Mouse (Mus musculus) right cerebral cortex, postnatal 10 days (tissue): Measurements from ENCODE around the gene Irak4.

Experiments used
- DNase-seq, 2 experiments: peaks; one replicate each; pipeline ENCODE4 v3.0.0; 2021; ENCODE audit warnings: low spot score in 2 of 2

The Irak4 gene

DNA sequence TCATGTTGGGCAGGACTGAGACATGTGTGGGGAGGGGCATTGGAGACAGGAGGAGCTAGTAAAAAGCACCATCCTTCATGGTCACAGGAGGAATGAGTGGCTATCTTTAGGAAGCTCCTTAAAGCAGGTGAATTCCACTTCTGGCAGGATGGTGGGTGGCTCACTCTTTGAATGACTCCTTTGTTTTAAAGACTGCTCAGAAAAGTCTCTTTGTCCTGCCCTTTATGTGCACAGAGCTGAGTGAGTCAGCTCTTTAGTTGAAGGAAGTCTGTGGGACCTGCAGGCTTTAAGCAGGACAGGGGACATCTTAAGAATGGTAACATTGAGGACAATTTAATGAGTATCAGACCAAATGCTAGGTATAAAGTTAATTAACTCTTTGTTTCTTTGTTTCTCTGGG, 77.5 kb downstream of the Irak4 start:
- no peak for DNase-seq

DNA sequence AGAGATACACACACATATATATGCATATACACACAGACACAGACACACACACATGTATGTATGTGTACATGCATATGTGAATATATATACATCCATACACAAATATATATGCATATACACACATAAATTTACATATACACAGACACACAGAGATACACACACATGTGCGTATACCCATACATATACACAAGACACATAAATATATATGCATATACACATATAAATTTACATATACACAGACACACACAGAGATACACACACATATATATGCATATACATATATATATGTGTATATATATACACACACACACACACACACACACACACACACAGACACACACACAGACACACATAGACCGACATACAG, 85.0 kb downstream of the Irak4 start:
- DNase-seq = no peak

DNA sequence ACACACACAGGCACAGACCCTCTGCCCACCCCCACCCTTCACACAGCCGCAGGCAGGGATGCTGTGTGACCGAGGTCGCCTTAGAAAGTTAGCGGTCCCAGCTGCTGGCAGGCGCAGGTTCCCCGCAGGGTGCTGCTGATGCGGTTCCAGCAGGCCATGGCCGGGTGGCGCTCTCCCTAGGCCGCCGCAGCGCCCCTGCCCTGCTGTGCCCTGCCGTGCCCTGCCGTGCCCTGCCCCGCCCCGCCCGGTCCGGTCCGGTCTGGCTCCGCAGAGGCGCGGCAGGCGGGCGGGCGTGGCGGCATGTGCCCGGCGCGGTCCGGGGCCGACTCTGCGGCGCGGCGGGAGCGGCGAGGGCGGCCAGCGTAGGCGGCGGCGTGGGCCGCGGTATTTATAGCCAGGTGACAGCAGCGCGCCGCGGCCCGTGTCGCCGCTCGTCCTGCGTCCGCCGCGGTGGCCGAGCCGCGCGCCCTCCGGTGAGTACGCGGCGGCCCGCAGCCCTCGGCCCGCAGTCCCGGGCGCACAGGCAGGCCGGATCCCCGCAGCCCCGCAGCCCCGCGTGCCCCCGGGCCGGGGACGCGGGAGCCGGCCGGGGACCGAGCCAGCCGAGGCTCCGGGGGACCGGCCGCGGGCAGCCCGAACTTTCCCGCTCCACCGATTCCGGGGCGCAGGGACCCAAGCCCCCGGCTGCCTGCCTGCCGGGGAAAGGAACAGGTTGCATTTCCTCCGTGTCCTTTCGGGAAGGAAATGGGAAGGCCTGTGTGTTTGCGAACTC, 85.6 kb downstream of the Irak4 start, which contains the start of gene Tmem117:
Tmem117 (plus strand) TSS at position 403 of the 772 bp plus-strand sequence.
- DNase-seq = peak; percentile 29 to 42

DNA sequence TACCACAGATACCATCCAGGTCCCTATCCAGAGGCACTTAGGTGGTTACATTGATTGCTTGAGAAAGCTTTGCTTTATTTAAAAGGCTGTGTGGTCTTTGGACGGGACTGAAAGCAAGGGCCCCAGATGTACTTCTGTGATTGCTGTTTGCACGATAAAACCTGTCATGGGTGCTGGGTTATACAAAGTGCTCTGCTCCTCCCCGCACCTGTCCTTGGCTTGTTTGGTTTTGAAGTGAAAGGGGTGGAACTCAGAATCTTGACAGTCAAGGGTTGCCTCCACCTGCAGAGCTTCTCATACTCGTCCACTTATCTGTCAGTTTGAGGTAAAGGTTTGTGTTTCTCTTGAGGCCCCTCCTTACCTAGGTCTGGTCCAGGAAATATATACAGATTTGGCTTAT, 87.1 kb downstream of the Irak4 start:
- no peak for DNase-seq
